Mouse (Mus musculus): ENCODE results near the gene Drd3. TPM values are rescaled to one million over a fixed set of nuclear protein-coding genes. Genes with fewer than 3 reads are reported as not detected.

Gene Drd3
- polyA plus RNA-seq, 1 experiment = 0.14 TPM

GRCm38 (mm10) chr16:43858941-43859476 lies 105.2 kb downstream of the Drd3 start:
- peak; percentile 56 for DNase-seq (ENCODE audit: low read depth)
- TF ChIP-seq POLR2A (IDR thresholded peaks at IDR 0.05; ENCODE audit: borderline replicate concordance, extremely low read depth, insufficient read depth, insufficient read length, poor library complexity, severe bottlenecking) = no peak
- TF ChIP-seq CTCF (IDR thresholded peaks at IDR 0.05; ENCODE audit: borderline replicate concordance, extremely low read depth, insufficient read depth, insufficient read length) = no peak

DNA sequence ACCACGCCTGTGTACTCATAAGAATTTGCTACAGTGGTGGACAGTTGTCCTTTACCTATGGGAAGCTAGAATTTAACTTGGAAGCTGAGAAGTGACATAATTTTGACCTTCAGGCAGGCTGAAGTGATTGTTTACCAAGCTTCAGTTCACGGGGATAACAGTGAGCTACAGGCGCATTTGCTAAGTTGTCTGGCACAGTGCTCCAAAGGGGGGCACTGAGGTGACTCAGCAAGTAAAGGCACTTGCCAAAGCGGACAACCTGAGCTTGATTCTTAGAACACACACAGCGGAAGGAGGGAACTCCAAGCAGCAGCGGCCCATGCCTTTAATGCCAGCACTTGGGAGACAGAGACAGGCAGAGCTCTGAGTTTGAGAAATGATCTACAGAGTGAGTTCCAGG lies 106.8 kb downstream of the Drd3 start:
- no peak for TF ChIP-seq CTCF (IDR thresholded peaks at IDR 0.05; ENCODE audit: borderline replicate concordance, extremely low read depth, insufficient read depth, insufficient read length)
- TF ChIP-seq POLR2A (IDR thresholded peaks at IDR 0.05; ENCODE audit: borderline replicate concordance, extremely low read depth, insufficient read depth, insufficient read length, poor library complexity, severe bottlenecking) = no peak

DNA sequence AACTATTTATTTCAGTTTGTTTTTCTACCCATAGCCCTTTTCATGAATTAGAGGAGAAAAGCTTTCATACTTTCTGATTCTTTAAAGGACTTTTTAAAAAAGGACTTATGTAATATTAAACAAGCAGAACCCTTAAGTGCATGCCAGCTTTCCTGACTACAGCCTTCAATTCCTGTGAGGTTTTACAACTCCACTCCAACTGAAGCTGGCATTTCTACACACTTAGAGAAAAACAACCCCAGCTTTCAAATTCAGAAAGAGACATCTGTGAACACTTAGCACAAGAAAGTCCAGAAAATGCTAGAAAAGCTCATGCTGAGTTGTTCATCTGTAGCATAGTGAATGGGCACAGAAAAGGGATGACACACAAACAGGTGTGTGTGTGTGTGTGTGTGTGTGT lies 116.0 kb downstream of the Drd3 start:
- TF ChIP-seq CTCF (IDR thresholded peaks at IDR 0.05; ENCODE audit: borderline replicate concordance, extremely low read depth, insufficient read depth, insufficient read length) (no peak), POLR2A (IDR thresholded peaks at IDR 0.05; ENCODE audit: borderline replicate concordance, extremely low read depth, insufficient read depth, insufficient read length, poor library complexity, severe bottlenecking) (no peak)
- no peak for DNase-seq (ENCODE audit: low read depth)

More for the DNA sequence above, 106.8 kb downstream of the Drd3 start:
- peak; percentile 17 for DNase-seq (ENCODE audit: low read depth)

DNA sequence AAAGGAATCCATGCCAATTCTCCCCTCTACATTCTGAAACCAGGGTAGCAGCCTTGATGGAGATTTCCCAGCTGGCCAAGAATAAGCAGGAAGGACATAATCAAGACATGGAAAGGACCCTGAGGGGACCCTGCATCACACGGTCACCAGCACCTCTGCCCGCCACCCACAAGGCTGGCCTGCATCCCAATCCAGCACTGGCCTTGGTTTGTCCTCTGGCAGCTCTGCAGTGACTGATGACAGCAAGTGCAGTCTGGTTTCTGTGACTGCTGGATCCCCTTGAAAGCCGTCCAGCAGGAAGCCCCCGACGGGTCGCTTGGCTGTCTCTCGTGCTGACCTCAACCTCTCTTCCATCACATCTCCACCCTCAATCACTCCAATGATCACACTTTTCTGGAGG lies 117.6 kb downstream of the Drd3 start:
- no peak for TF ChIP-seq POLR2A (IDR thresholded peaks at IDR 0.05; ENCODE audit: borderline replicate concordance, extremely low read depth, insufficient read depth, insufficient read length, poor library complexity, severe bottlenecking)
- no peak for TF ChIP-seq CTCF (IDR thresholded peaks at IDR 0.05; ENCODE audit: borderline replicate concordance, extremely low read depth, insufficient read depth, insufficient read length)
- DNase-seq (ENCODE audit: low read depth) = no peak

Other genes with a start within 250 kb of the Drd3 start
- not detected in 2 replicates for gene Tigit, start 89.9 kb upstream of the Drd3 start, polyA plus RNA-seq (2012; rRNA removed)
- 2.1 and 3.5 TPM in 2 replicates for gene Ccdc191, start 135.8 kb downstream of the Drd3 start, polyA plus RNA-seq (2012; rRNA removed)
- 39.0 and 51.1 TPM in 2 replicates for gene Qtrt2, start 172.8 kb downstream of the Drd3 start, polyA plus RNA-seq (2012; rRNA removed)
- 2.5 and 3.6 TPM in 2 replicates for gene Zdhhc23, start 225.8 kb downstream of the Drd3 start, polyA plus RNA-seq (2012; rRNA removed)

Data from brain, embryonic 14.5 days (tissue).